Mouse (Mus musculus) cortical plate, adult 2 months (tissue): ENCODE measurements around the gene Dse.

ENCODE experiments used
- CTCF ChIP-seq: fragments of 200-500 bp; IDR thresholded peaks from 2 replicates; pipeline ENCODE4 v1.5.1; 2011; ENCODE audit warnings: mild to moderate bottlenecking, control low read depth, low read length; ENCODE audit not compliant: insufficient read depth; ENCODE audit errors: extremely low read depth
- POLR2A ChIP-seq: fragments of 200-500 bp; IDR thresholded peaks from 2 replicates; pipeline ENCODE4 v1.6.1; 2011; ENCODE audit warnings: mild to moderate bottlenecking, low read length, control low read depth; ENCODE audit not compliant: insufficient read depth; ENCODE audit errors: extremely low read depth

DNA sequence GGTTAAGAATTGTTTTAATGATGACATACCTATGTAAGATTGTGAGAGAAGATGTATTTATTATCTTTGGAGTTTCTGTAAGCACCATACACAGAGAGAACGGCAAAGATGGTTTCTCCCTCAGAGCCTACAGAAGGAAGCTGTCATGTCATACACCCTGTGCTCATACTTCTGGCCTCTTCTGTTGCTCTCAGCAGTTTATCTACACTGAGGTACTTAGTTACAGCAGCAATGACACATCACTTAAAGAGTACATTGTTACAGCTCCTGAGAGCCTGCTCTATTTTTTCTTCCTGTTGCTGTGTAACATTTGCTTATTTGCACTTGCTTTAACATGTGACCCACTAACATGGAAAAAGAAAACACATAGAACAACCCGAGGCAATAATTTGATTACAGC, 40.5 kb downstream of the Dse start:
- TF ChIP-seq CTCF = no peak
- TF ChIP-seq POLR2A = no peak
